Mouse (Mus musculus): ENCODE measurements around the gene Gpr107. TPM values are rescaled to one million over a fixed set of nuclear protein-coding genes. Genes with fewer than 3 reads are reported as not detected.

The Gpr107 gene
- 43.7 TPM for polyA plus RNA-seq (2014; fragmentation: Illumina TruSeq; extraction: RNeasy Lipid Tissue Mini Kit (QIAGEN cat#74804))

GRCm38 (mm10) chr2:31151892-31152812 is at the start of gene Gpr107:
TSS of gene Gpr107 (plus strand) at chr2:31152316.

GRCm38 (mm10) chr2:31141867-31142454 is 10.2 kb upstream of the Gpr107 start, which contains the start of gene Fnbp1:
TSS of gene Fnbp1 (minus strand) at chr2:31142008.

GRCm38 (mm10) chr2:31245491-31246141 is 93.5 kb downstream of the Gpr107 start, which contains the start of gene Ncs1:
TSS of gene Ncs1 (plus strand) at chr2:31245823.

Other genes with a start within 250 kb of the Gpr107 start
- gene Ptges, start 222.5 kb upstream of the Gpr107 start, polyA plus RNA-seq (2014; fragmentation: Illumina TruSeq; extraction: RNeasy Lipid Tissue Mini Kit (QIAGEN cat#74804)) = 36.3 TPM
- 20.4 TPM for gene Tor1b, start 199.4 kb upstream of the Gpr107 start, polyA plus RNA-seq (2014; fragmentation: Illumina TruSeq; extraction: RNeasy Lipid Tissue Mini Kit (QIAGEN cat#74804))
- 6.2 TPM for gene Tor1a, start 184.4 kb upstream of the Gpr107 start, polyA plus RNA-seq (2014; fragmentation: Illumina TruSeq; extraction: RNeasy Lipid Tissue Mini Kit (QIAGEN cat#74804))
- gene BC005624, start 170.1 kb upstream of the Gpr107 start, polyA plus RNA-seq (2014; fragmentation: Illumina TruSeq; extraction: RNeasy Lipid Tissue Mini Kit (QIAGEN cat#74804)) = 14.5 TPM
- gene Usp20, start 170.0 kb upstream of the Gpr107 start, polyA plus RNA-seq (2014; fragmentation: Illumina TruSeq; extraction: RNeasy Lipid Tissue Mini Kit (QIAGEN cat#74804)) = 0.60 TPM
- 39.0 TPM for gene Fnbp1, start 10.3 kb upstream of the Gpr107 start, polyA plus RNA-seq (2014; fragmentation: Illumina TruSeq; extraction: RNeasy Lipid Tissue Mini Kit (QIAGEN cat#74804))
- gene Ncs1, start 93.5 kb downstream of the Gpr107 start, polyA plus RNA-seq (2014; fragmentation: Illumina TruSeq; extraction: RNeasy Lipid Tissue Mini Kit (QIAGEN cat#74804)) = 0.88 TPM
- not detected for gene Hmcn2, start 162.1 kb downstream of the Gpr107 start, polyA plus RNA-seq (2014; fragmentation: Illumina TruSeq; extraction: RNeasy Lipid Tissue Mini Kit (QIAGEN cat#74804))

Measured in ovary, adult 10 weeks (tissue).